Mouse (Mus musculus) erythroblast, embryonic 14.5 days (primary cell): ENCODE data around the gene Ankzf1. TPM values are rescaled to one million over a fixed set of nuclear protein-coding genes. Genes with fewer than 3 reads are reported as not detected.

Experiments used
- H3K27me3 ChIP-seq: 2 replicates; pipeline ENCODE4 v1.6.1; 2012; ENCODE audit warnings: inconsistent platforms; ENCODE audit not compliant: control insufficient read depth
- H3K36me3 ChIP-seq: 2 replicates; pipeline ENCODE4 v1.6.1; 2012; ENCODE audit warnings: mild to moderate bottlenecking, inconsistent platforms; ENCODE audit not compliant: control insufficient read depth
- H3K4me1 ChIP-seq: 2 replicates; pipeline ENCODE4 v1.6.1; 2012; ENCODE audit warnings: inconsistent platforms; ENCODE audit not compliant: control insufficient read depth
- H3K4me3 ChIP-seq: replicated peaks from 2 replicates; pipeline ENCODE3; 2012; ENCODE audit warnings: moderate library complexity, mild to moderate bottlenecking, inconsistent platforms
- H3K9me3 ChIP-seq: 2 replicates; pipeline ENCODE4 v1.6.1; 2012; ENCODE audit warnings: low read length, inconsistent platforms, mixed read lengths; ENCODE audit not compliant: control insufficient read depth
- GATA1 ChIP-seq: IDR thresholded peaks from 2 replicates; pipeline ENCODE4 v1.6.1; 2012; ENCODE audit warnings: low read length, inconsistent platforms, mixed read lengths
- TAL1 ChIP-seq: IDR thresholded peaks from 3 replicates; pipeline ENCODE4 v1.6.1; 2012; ENCODE audit warnings: low read length, inconsistent platforms, mixed read lengths
- polyA plus RNA-seq: library from polyadenylated mRNA; stranded (reverse); fragments of >175 nt; gene quantifications from 2 replicates; pipeline ENCODE4 v1.2.3, GENCODE M21; 2012

Gene Ankzf1
- polyA plus RNA-seq, 1 experiment: 0.98 TPM

- H3K4me1 ChIP-seq: peaks cover 56% of the 10 kb centered on the region
- H3K36me3 ChIP-seq: peaks cover 3% of the 10 kb centered on the region; the same call in 1 of the 2 replicates
- TF ChIP-seq GATA1: no peak
- no peak for TF ChIP-seq TAL1
- no peaks in the 10 kb centered on the region for H3K27me3 ChIP-seq
- peaks cover 6% of the 10 kb centered on the region; the same call in 1 of the 2 replicates for H3K9me3 ChIP-seq
- H3K4me3 ChIP-seq: no peak overlapping the region
These were observed 31.7 kb upstream of the Ankzf1 start for GRCm38 (mm10) chr1:75160256-75160617.

- peaks cover 63% of the 10 kb centered on the region for H3K4me1 ChIP-seq
- no peaks in the 10 kb centered on the region for H3K27me3 ChIP-seq
- H3K36me3 ChIP-seq: peaks cover 42% of the 10 kb centered on the region
- peaks cover 5% of the 10 kb centered on the region; the same call in 1 of the 2 replicates for H3K9me3 ChIP-seq
- peak overlapping the region; percentile 86 for H3K4me3 ChIP-seq
- TF ChIP-seq GATA1 (no peak), TAL1 (no peak)
These were observed 23.9 kb upstream of the Ankzf1 start for GRCm38 (mm10) chr1:75168093-75168471.

GRCm38 (mm10) chr1:75168472-75169464 lies 23.2 kb upstream of the Ankzf1 start, which contains the start of gene Zfand2b:
Gene Zfand2b, plus strand, starts transcription at chr1:75168646.
- H3K9me3 ChIP-seq: no peaks in the 10 kb centered on the region
- peaks cover 49% of the 10 kb centered on the region for H3K36me3 ChIP-seq
- H3K4me1 ChIP-seq: peaks cover 69% of the 10 kb centered on the region
- no peak for TF ChIP-seq TAL1
- no peak for TF ChIP-seq GATA1
- no peaks in the 10 kb centered on the region for H3K27me3 ChIP-seq
- peak within 1 kb of the TSS; percentile 86 for H3K4me3 ChIP-seq

- Histone ChIP-seq H3K27me3 (no peaks in the 10 kb centered on the region; the same call in 1 of the 2 replicates), H3K36me3 (peaks cover 89% of the 10 kb centered on the region), H3K4me1 (peaks cover 68% of the 10 kb centered on the region), H3K9me3 (peaks cover 7% of the 10 kb centered on the region), H3K4me3 (peak overlapping the region; percentile 87)
- TF ChIP-seq TAL1 (peak; percentile 50; the same call in 2 of the 3 replicates), GATA1 (peak; percentile 30; the same call in 1 of the 2 replicates)
These were observed 12.4 kb upstream of the Ankzf1 start for GRCm38 (mm10) chr1:75179334-75180104.

- no peaks in the 10 kb centered on the region; the same call in 1 of the 2 replicates for H3K27me3 ChIP-seq
- H3K36me3 ChIP-seq: peaks cover 89% of the 10 kb centered on the region
- H3K4me3 ChIP-seq: peak within 1 kb of the TSS; percentile 87
- TF ChIP-seq GATA1: no peak
- no peak for TF ChIP-seq TAL1
- peaks cover 70% of the 10 kb centered on the region for H3K4me1 ChIP-seq
- H3K9me3 ChIP-seq: peaks cover 7% of the 10 kb centered on the region
These were observed 11.8 kb upstream of the Ankzf1 start, which contains the start of gene Abcb6 for GRCm38 (mm10) chr1:75180105-75180590. Gene Abcb6, minus strand, starts transcription at chr1:75180392.

GRCm38 (mm10) chr1:75180741-75181140 lies 11.2 kb upstream of the Ankzf1 start:
- TF ChIP-seq GATA1: no peak
- TF ChIP-seq TAL1: no peak
- Histone ChIP-seq H3K4me3 (peak overlapping the region; percentile 87), H3K36me3 (peaks cover 89% of the 10 kb centered on the region), H3K4me1 (peaks cover 65% of the 10 kb centered on the region), H3K9me3 (peaks cover 7% of the 10 kb centered on the region), H3K27me3 (no peaks in the 10 kb centered on the region; the same call in 1 of the 2 replicates)

- no peak for TF ChIP-seq GATA1
- no peak for TF ChIP-seq TAL1
- H3K9me3 ChIP-seq: peaks cover 7% of the 10 kb centered on the region
- H3K27me3 ChIP-seq: no peaks in the 10 kb centered on the region; the same call in 1 of the 2 replicates
- peaks cover 89% of the 10 kb centered on the region for H3K36me3 ChIP-seq
- peaks cover 60% of the 10 kb centered on the region for H3K4me1 ChIP-seq
- peak overlapping the region; percentile 87 for H3K4me3 ChIP-seq
These were observed 10.5 kb upstream of the Ankzf1 start for GRCm38 (mm10) chr1:75181377-75181870.

- peaks cover 7% of the 10 kb centered on the region for H3K9me3 ChIP-seq
- peaks cover 89% of the 10 kb centered on the region for H3K36me3 ChIP-seq
- no peak for TF ChIP-seq TAL1
- no peak for TF ChIP-seq GATA1
- H3K27me3 ChIP-seq: no peaks in the 10 kb centered on the region; the same call in 1 of the 2 replicates
- H3K4me3 ChIP-seq: no peak overlapping the region
- peaks cover 56% of the 10 kb centered on the region for H3K4me1 ChIP-seq
These were observed 9.8 kb upstream of the Ankzf1 start for GRCm38 (mm10) chr1:75182160-75182559.
